Mouse (Mus musculus): ENCODE data around the gene Znhit2.
A peak's percentile ranks its signal among the peaks of the same experiment; 100 is the strongest.

Gene Znhit2

DNA sequence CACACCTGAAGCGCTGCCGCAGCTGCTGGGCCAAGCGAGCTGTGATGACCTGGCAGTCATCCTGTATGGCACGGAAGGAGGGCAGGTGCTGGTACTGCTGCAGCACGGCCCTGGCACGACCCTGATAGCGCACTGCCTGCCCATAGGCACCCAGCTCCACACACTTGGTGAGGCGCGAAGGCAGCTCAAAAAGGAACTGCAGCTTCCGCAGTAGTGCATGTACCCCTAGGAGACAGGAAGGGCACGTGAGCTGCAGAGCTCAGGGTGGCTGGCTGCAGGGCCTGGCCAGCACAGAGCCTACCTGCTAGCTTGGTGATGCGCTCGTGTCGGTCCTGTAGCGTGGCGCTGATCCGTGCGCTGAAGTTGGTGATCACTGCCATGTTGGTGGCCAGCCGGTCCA is 10.3 kb downstream of the Znhit2 start:
- no peak for DNase-seq (ENCODE audit: low spot score in 2 of 2)

DNA sequence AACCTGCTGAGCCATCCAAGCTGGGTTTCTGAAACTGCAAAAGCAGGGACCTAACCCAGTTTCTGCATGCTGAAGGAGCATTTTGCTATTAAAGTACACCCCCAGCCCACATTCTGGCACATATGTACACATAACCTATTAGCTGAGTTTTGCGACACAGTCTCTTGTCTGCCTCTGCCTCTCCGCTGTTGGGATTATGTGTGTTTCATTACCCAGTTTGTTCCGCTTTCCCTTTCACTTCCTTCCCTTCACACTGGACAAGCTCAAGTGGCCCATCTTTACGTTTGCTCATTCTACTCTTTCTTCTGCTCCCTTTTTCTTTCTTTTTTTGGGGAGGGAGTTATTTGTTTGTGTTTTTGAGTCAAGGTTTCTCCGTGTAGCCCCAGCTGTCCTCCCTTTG is 12.9 kb downstream of the Znhit2 start:
- DNase-seq (ENCODE audit: low spot score in 2 of 2) = no peak

DNA sequence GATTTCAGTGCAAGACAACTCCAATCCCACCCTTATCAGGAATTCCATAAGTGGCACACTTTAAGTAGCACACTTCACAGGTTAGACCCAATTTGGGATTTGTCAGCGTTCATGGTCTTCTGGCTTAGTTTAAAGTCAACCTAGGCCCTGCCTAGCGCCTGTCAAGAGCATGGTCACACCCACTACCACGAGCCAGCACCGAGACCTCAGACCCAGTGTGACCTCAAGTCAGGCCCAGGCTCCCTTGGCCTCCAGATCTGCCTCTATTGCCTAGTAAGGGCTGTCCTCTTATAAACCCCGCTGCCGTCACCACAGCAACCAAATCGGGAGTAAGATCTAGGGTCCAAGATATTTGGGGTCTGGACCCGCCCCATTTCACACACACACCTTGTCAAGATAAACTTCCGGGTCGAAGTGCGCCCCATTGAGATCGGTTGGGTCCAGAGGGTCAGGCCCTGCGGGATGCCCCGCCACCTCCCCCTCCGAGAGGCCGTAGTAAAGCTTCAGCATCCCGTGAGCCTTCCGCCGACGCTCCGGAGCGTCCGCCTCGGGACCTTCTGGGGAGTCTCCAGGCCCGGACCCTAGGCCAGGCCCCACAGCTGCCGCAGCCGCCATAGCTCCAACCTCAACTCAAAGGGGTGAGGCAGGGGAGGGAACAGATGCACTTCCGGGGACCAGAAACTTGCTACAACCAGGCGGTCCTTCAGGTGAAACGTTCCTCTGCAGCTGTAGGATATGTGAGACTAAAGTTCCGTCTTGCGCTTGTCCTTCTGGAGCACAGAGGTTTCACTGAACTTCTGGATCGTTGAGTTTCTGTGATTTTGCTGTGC is 15.8 kb downstream of the Znhit2 start, which contains the start of gene Vps51:
Gene Vps51 (minus strand): TSS at position 668 of the 830 bp plus-strand sequence.
- peak; percentile 86 to 88 for DNase-seq (ENCODE audit: low spot score in 2 of 2)

DNA sequence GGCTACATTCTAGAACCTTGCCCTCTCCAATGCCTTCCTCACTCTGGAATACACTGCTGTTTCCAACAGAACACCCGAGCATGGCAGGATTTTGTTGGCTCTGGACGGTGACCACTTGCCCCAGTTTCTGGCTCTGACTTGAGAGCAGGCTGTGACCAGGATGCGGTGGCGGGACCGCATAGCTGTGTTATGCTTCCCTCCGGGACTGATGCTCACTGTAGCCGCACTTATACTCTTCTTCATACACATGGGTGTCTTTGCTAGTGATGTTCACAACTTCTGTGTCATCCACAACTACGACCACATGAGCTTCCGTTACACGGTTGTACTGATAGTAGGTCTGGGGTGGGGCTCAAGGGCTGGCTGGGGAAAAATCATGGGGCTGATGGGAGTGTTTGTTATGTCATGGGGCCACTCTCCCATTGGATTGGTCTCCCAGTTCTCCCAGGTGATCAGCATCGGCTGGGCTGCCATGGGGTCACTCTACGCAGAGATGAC is 19.0 kb downstream of the Znhit2 start, which contains the start of gene Tmem262:
Gene Tmem262 (plus strand): TSS at position 51 of the 498 bp plus-strand sequence.
- DNase-seq (ENCODE audit: low spot score in 2 of 2) = no peak

DNA sequence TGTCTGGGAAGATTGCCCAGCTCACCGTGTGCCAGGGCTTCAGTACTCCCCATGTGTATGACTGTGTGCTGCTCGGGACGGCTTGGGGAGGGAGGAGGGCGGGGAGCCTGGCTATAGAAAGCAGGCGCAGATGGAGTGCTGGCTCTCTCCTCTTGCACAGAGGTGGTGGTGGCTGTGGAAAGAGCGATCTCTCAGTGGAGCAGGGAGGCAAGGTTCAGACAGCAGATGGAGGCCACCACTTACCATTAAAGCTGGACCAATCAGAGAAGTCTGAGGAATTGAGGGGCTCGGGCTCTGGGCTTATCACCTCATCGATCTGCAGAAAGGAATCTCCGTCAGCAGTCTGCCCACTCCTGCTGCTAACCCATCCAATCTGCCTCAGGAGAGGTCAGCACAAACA is 21.2 kb downstream of the Znhit2 start, which contains the start of gene Gm28374:
Gene Gm28374 (minus strand): TSS at position 101 of the 400 bp plus-strand sequence.
- DNase-seq (ENCODE audit: low spot score in 2 of 2) = no peak

DNA sequence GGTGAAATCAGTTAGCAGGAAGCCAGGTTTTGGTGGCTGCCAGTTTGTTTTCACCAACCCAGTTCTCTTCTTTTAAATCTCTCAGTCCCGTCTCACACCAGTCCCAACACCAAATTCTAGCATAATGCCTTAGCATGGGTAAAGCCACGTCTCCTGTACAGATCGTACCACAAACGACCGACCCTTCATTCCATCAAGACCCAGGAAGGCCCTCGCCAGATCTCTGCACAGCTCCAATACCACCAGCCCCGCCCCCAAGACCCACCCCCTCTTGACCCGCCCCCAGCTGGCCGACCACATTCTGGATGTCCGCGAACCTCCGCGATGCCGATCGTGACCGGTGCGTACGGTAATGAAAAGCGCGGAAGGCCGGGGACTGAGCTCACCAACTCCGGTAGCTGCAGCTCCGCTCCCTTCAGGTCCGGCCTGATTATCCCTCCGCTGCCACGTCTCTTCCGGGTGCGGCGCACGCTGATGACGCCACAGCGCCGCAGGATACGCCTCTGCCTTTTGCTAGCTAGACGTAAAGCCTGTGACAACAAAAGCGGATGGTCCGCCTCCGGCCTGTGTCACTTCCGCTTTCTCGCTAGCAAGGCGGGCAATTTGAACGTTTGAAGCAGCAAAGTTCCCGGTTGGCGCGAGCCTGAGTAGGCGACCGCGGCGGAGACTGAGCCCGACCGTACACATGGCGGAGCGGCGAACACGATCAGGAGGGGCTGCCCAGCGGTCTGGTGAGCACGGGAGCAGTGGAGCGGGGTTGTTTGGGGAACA is 23.7 kb downstream of the Znhit2 start, which contains the start of the genes Zfpl1 and Cdca5:
Gene Zfpl1 (minus strand): TSS at position 479 of the 771 bp plus-strand sequence.
Gene Cdca5 (plus strand): TSS at position 506 of the 771 bp plus-strand sequence.
- peak; percentile 95 to 97 for DNase-seq (ENCODE audit: low spot score in 2 of 2)

DNA sequence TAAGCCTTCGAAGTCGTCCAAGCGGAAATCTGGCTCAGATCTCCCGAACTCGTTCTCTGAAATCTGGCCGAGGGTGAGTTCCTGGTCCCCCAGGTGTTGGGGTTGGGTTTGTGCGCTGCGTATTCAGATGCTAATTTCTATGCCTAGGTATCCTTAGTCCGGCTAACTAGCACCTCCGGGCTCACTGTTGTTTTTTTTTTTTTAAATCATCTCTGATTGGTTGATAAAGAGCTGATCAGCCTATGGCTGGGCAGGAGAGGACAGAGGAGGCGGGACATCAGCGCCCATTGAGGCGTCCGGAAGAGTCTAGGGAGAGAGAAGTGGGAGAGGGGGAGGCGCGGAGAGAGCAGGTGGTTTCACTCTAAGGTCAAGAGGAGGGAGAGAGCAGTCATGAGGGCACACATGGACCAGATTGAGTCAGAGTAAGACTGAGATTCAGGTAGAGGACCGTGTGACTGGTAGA is 24.5 kb downstream of the Znhit2 start:
- peak; percentile 75 to 83 for DNase-seq (ENCODE audit: low spot score in 2 of 2)

DNA sequence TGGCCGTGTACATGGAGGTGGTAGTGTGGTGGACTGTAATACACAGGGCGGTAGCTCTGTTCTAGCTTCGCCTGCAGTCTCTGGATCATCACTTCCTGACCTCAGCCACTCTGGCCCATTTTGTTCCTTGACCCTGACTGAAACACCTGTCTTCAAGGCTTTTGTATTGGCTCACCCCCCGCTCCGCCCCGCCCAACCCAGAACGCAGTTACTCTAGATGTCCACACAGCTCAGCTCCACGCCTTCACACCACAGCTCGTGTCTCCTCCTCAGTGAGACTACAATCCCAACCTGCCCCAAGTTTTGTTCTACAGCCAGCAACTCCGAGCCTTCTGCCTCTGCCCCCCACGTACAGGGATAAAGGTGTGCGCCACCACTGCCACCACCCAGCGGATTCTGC is 27.8 kb downstream of the Znhit2 start:
- no peak for DNase-seq (ENCODE audit: low spot score in 2 of 2)

DNA sequence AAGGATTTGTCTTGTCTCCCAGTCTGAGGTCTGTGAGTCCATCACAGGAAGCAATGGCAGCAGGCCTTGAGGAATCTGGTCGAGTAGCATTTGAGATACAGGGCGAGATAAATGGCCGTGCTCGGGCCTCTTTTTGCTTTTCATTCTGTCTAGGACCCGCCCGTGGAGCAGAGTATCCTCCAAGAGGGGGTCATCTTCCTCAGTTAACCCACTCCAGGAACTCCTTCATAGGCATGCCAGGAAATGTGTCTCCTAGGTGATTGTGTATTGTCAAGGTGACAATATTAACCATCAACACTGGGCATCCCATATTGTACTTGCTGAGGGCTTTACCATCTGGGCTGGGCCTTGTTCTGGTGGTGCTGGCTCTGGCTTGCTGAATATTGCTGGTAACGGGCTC is 33.1 kb downstream of the Znhit2 start, which contains the start of gene AC131692.1:
Gene AC131692.1 (plus strand): TSS at position 301 of the 400 bp plus-strand sequence.
- DNase-seq (ENCODE audit: low spot score in 2 of 2) = no peak

DNA sequence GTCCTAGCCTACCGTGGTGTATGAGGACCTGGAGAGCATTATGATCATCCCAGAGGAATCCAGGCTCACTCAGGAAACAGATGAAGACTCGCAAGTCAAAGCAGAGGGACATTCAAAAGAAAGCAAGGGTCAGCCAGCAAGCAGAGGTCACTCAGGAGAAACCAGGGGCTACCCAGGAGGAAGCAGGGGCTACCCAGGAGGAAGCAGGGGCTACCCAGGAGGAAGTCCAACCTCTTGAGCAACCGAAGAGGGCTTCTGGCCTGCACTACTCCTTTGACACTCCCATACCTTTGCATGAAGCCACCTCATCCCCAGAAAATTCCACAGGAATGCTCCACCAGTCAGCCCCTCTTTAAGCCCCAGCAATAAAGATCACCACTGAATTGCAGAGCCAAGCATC is 36.9 kb downstream of the Znhit2 start:
- no peak for DNase-seq (ENCODE audit: low spot score in 2 of 2)

DNA sequence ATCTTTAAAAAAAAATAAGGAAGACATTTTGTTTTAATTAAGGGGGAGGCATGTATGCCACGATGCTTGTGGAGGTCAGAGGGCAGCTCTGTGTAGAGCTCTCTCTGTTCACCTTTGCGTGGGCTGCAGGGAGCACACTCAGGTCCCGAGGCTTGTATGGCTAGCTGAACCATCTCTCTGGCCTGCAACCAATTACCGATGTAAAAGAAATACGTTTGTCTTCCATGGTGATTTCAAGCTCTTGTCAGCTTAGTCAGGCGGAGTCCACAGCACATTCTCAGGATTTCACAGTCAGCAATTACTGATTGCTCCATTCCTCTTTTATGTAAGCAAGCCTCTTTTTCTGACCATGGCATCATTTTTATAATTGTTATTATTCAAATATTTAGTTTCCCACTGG is 40.2 kb downstream of the Znhit2 start:
- no peak for DNase-seq (ENCODE audit: low spot score in 2 of 2)

DNA sequence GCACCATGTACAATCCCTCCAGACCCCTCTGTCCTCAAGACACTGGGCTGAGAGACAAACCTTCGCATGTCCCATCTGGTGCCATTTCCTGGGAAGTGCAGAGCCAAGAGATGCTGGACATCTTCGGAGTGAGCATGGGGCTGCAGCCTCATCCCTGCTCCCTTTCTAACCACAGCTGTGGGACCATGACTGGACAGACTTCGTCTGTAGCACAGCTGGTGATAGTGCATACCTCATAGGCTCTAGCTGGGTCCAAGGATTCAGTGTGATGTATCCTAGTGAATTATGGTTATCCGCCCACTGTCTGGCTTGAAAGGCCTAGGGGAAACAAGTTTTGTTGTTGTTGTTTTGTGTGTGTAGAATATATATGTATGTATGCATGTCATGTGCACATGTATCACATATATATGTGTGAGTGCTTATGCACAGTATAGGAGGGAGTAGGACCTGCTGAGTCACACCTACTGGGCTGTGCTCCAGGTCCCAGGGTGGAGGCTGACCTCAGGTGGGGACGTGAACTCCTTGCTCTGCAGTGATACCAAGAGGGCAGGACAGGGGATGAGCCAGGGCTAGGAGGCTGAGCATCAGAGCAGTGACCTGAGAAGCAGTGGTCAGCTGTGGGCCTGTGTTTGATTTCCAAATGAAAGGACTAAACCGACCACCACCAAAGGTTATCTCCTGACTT is 41.3 kb downstream of the Znhit2 start:
- peak; percentile 82 to 86 for DNase-seq (ENCODE audit: low spot score in 2 of 2)

DNA sequence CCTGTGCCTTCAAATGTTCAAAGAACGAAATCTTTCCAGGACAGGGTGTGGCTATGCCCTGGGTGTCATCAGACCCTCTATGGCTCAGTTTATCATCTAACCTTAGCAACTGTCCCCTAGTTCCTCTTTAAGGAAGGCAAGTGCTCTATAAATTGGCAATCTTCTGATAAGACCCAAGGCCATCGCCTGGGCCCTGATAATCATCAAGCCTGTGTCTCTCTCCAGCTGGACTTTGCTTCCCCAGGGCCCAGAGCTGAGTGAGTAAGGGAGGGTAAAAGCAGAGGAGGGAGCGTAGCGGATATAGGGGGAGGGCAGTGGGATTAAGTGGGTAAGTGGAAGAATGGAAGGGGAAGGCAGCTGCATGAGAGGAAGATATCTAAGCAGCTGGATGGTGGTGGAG is 43.5 kb downstream of the Znhit2 start:
- no peak for DNase-seq (ENCODE audit: low spot score in 2 of 2)

DNA sequence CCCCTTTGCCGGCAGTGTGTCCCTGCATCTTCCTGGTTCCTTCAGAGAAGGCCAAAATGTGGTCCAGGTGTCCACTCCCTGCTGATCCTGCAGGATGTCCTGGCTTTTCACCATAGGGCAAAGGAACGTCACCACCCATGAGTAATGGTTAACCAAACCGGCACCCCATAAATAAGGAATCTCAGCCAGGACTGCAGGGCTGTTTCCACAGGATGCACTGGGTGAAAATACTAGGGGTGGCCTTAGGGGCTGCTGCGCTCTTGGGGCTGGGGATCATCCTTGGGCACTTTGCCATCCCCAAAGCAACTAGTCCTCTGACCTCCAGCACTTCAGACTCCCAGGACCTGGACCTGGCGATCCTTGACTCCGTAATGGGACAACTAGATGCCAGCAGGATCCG is 44.6 kb downstream of the Znhit2 start, which contains the start of gene Naaladl1:
Gene Naaladl1 (plus strand): TSS at position 197 of the 400 bp plus-strand sequence.
- DNase-seq (ENCODE audit: low spot score in 2 of 2) = peak in 1 of 2 experiments; percentile 57
